Mouse (Mus musculus) limb, embryonic 14.5 days (tissue): ENCODE data around the gene Htr5a. TPM values are rescaled to one million over a fixed set of nuclear protein-coding genes. Genes with fewer than 3 reads are reported as not detected.

Experiments
- ATAC-seq: fragments of 200-750 bp; cut with Nextera tagmentation; 2 replicates; pipeline ENCODE4 v1.8.0; 2017; ENCODE audit warnings: low read depth, moderate number of reproducible peaks, moderate TSS enrichment; ENCODE audit not compliant: low FRiP score
- DNase-seq: peaks from one replicate; pipeline ENCODE4 v3.0.0-alpha.2; 2015; ENCODE audit warnings: low spot score
- H3K27ac ChIP-seq: fragments of 300-500 bp; sonication (generic); replicated peaks from 2 replicates; pipeline ENCODE4 v1.5.1; 2014; ENCODE audit warnings: low read depth, mild to moderate bottlenecking, low read length, moderate library complexity, mixed read lengths
- H3K27me3 ChIP-seq: fragments of 300-500 bp; sonication (generic); 2 replicates; pipeline ENCODE4 v1.6.1; 2014; ENCODE audit warnings: low read length, mixed read lengths; ENCODE audit not compliant: control insufficient read depth, insufficient read depth
- H3K36me3 ChIP-seq: fragments of 300-500 bp; sonication (generic); 2 replicates; pipeline ENCODE4 v1.6.1; 2014; ENCODE audit warnings: mild to moderate bottlenecking, low read length, moderate library complexity, mixed read lengths; ENCODE audit not compliant: control insufficient read depth, insufficient read depth
- H3K4me1 ChIP-seq: fragments of 300-500 bp; sonication (generic); 2 replicates; pipeline ENCODE4 v1.6.1; 2014; ENCODE audit warnings: antibody characterized with exemption, low read length, mixed read lengths; ENCODE audit not compliant: control insufficient read depth, insufficient read depth
- H3K4me2 ChIP-seq: fragments of 300-500 bp; sonication (generic); replicated peaks from 2 replicates; pipeline ENCODE4 v1.6.1; 2014; ENCODE audit warnings: low read depth, mild to moderate bottlenecking, low read length, moderate library complexity; ENCODE audit not compliant: severe bottlenecking
- H3K4me3 ChIP-seq: fragments of 300-500 bp; sonication (generic); replicated peaks from 2 replicates; pipeline ENCODE4 v1.5.1; 2014; ENCODE audit warnings: low read length
- H3K9ac ChIP-seq: fragments of 300-500 bp; sonication (generic); 2 replicates; pipeline ENCODE4 v1.6.1; 2014; ENCODE audit warnings: mild to moderate bottlenecking, low read depth, low read length, moderate library complexity; ENCODE audit not compliant: severe bottlenecking
- H3K9me3 ChIP-seq: fragments of 300-500 bp; sonication (generic); 2 replicates; pipeline ENCODE4 v1.6.1; 2016; ENCODE audit warnings: low read length; ENCODE audit not compliant: control insufficient read depth
- POLR2A ChIP-seq: fragments of 200-500 bp; IDR thresholded peaks from 2 replicates; pipeline ENCODE4 v1.8.0; 2012; ENCODE audit warnings: inconsistent platforms, mild to moderate bottlenecking, moderate library complexity, borderline replicate concordance; ENCODE audit not compliant: insufficient read depth, insufficient read length; ENCODE audit errors: extremely low read depth
- WGBS: fragments of 180-500 bp; shearing (Covaris S2); extraction: QIAGEN DNeasy Blood & Tissue Kit; methylation state at CpG from one replicate; pipeline ENCODE4 v1.1.7; 2014; 5-methylcytosine and 5-hydroxymethylcytosine counted together
- polyA plus RNA-seq, 2 experiments: library from polyadenylated mRNA; depleted of rRNA in 1 of 2; stranded (reverse) in 1 of 2; unstranded in 1 of 2; fragments of >200 nt; fragmentation: Nextera tagmentation in 1 of 2; extraction: Ambion mirVana in 1 of 2; gene quantifications; 2 replicates each; pipeline versions ENCODE4 v1.2.1 to v1.2.3; 2012 to 2014

Gene Htr5a
- polyA plus RNA-seq, 2 experiments: not detected

- Histone ChIP-seq H3K9ac (no peak overlapping the region), H3K27me3 (no peaks in the 10 kb centered on the region), H3K9me3 (no peaks in the 10 kb centered on the region), H3K4me2 (no peak overlapping the region), H3K4me1 (no peaks in the 10 kb centered on the region), H3K36me3 (no peaks in the 10 kb centered on the region), H3K27ac (no peak overlapping the region), H3K4me3 (no peak overlapping the region)
- no peak for TF ChIP-seq POLR2A
- DNase-seq: no peak
- WGBS: 57% methylated on average over 3 of the region's 3 CpGs
- ATAC-seq: no peak
Measured at GRCm38 (mm10) chr5:27818840-27819672, 22.9 kb upstream of the Htr5a start.

DNA sequence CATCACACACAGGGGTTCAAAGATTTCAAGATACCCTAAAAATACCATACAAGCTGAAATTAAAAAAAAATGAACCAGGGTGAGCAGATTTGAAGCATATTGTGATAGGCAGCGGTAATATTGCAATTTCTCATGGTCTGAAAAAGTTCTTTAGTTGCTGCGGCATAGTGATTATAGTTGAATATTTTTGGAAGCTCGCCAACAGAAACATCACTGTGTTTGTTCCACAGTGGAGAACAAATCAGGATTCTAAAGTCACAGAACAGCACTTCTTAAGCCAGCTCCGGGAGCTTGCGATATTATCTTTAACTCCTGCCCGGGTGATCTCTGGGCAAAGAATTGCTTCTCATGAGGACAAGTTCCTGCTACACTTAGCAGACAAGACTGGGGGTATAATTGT, 20.8 kb upstream of the Htr5a start:
- DNase-seq (no peak), ATAC-seq (no peak)
- Histone ChIP-seq H3K36me3 (no peaks in the 10 kb centered on the region), H3K4me2 (no peak overlapping the region), H3K9me3 (no peaks in the 10 kb centered on the region), H3K27ac (no peak overlapping the region), H3K9ac (no peak overlapping the region), H3K4me3 (no peak overlapping the region), H3K4me1 (no peaks in the 10 kb centered on the region), H3K27me3 (no peaks in the 10 kb centered on the region)
- TF ChIP-seq POLR2A: no peak
- WGBS: 78% methylated on average over 6 of the region's 6 CpGs

DNA sequence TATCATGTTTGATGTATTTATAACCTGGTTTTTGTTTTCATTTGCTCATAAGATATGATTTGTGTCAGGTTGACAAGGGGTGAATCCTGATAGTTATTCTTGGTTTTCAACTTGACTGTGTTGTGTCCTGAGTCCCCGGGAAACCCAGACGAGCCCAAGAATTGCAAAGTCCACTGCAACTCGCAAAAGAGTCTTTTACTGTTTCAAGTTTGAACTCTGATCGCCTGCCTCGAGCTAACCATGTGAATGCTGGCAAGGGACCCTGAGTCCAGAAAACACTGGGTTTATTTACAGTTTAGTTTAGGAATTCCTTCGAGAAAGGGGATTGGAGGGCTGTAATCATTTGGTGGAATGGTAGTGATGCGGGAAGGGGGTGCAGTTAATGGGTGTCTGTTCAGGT, 14.0 kb upstream of the Htr5a start:
- no peaks in the 10 kb centered on the region for H3K9me3 ChIP-seq
- DNase-seq (no peak), ATAC-seq (no peak)
- no peak overlapping the region for H3K27ac ChIP-seq
- H3K4me3 ChIP-seq: no peak overlapping the region
- H3K4me1 ChIP-seq: no peaks in the 10 kb centered on the region
- no peaks in the 10 kb centered on the region for H3K27me3 ChIP-seq
- no peak for TF ChIP-seq POLR2A
- H3K4me2 ChIP-seq: no peak overlapping the region
- no peak overlapping the region for H3K9ac ChIP-seq
- WGBS: 32% methylated on average over 7 of the region's 7 CpGs
- H3K36me3 ChIP-seq: no peaks in the 10 kb centered on the region

GRCm38 (mm10) chr5:27835096-27835495, 6.9 kb upstream of the Htr5a start:
- no peak overlapping the region for H3K27ac ChIP-seq
- no peak overlapping the region for H3K4me3 ChIP-seq
- no peaks in the 10 kb centered on the region for H3K4me1 ChIP-seq
- ATAC-seq: no peak
- H3K9ac ChIP-seq: no peak overlapping the region
- no peaks in the 10 kb centered on the region for H3K9me3 ChIP-seq
- no peak for TF ChIP-seq POLR2A
- no peaks in the 10 kb centered on the region for H3K36me3 ChIP-seq
- no peak for DNase-seq
- no peaks in the 10 kb centered on the region for H3K27me3 ChIP-seq
- H3K4me2 ChIP-seq: no peak overlapping the region
- 79% methylated on average over 2 of the region's 2 CpGs for WGBS

DNA sequence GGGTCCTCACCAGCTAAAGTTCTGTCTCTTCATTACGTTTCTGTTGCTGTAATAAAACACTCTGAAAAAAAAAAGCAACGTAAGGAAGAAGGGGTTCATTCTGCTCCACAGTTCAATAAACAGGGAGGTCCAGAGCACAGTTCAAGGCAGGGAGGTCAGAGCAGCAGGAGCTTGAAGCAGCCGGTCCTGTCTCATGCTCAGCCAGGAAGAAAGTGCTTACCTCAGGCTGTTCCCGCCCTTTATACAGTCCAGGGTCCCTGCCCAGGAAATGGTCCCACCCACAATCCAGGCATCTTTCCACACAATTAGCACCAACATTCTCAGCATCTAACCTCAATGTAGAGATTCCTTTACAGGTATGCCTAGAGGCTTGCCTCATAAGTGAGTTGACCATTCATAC, 3.9 kb upstream of the Htr5a start:
- Histone ChIP-seq H3K36me3 (no peaks in the 10 kb centered on the region), H3K4me1 (no peaks in the 10 kb centered on the region), H3K4me2 (no peak overlapping the region), H3K27me3 (peaks cover 15% of the 10 kb centered on the region; the same call in 1 of the 2 replicates), H3K27ac (no peak overlapping the region), H3K9ac (no peak overlapping the region), H3K9me3 (no peaks in the 10 kb centered on the region), H3K4me3 (no peak overlapping the region)
- 35% methylated on average over 4 of the region's 4 CpGs for WGBS
- TF ChIP-seq POLR2A: no peak
- DNase-seq (no peak), ATAC-seq (no peak)
